Mouse (Mus musculus): ENCODE measurements around the gene Grin3b.

GRCm38 (mm10) chr10:79930826-79931186, 39.7 kb upstream of the Grin3b start:
- TF ChIP-seq POLR2A (IDR thresholded peaks at IDR 0.05; ENCODE audit: borderline replicate concordance, extremely low read depth, low read depth, low read length) (no peak), CTCF (IDR thresholded peaks at IDR 0.05; ENCODE audit: insufficient read depth, low read length) (no peak)
